Mouse (Mus musculus): ENCODE data around the gene Mapkap1. TPM values are rescaled to one million over a fixed set of nuclear protein-coding genes. Genes with fewer than 3 reads are reported as not detected.
A peak's percentile ranks its signal among the peaks of the same experiment; 100 is the strongest.

Gene Mapkap1
- total and polyA plus RNA-seq, 2 experiments from 2014 or later = 90.4 to 153 TPM

GRCm38 (mm10) chr2:34509856-34510255 is 103.3 kb downstream of the Mapkap1 start:
- WGBS = 82% methylated on average over 5 of the region's 5 CpGs
- no peak for DNase-seq (ENCODE audit: low spot score)
- H3K4me3 ChIP-seq (ENCODE audit: low read length) = no peak overlapping the region
- no peaks in the 10 kb centered on the region for H3K9me3 ChIP-seq (ENCODE audit: low read length)
- no peak overlapping the region for H3K4me2 ChIP-seq (ENCODE audit: low read depth, low read length)
- no peaks in the 10 kb centered on the region for H3K4me1 ChIP-seq (ENCODE audit: insufficient read depth, low read length)
- no peak for ATAC-seq
- H3K9ac ChIP-seq (replicated peaks; ENCODE audit: low read length) = no peak overlapping the region
- no peaks in the 10 kb centered on the region for H3K36me3 ChIP-seq (ENCODE audit: insufficient read depth, low read length)
- no peaks in the 10 kb centered on the region for H3K27me3 ChIP-seq (ENCODE audit: insufficient read depth, low read length)
- no peak overlapping the region for H3K27ac ChIP-seq
- TF ChIP-seq CTCF (IDR thresholded peaks at IDR 0.05; ENCODE audit: low read depth) = no peak

- ATAC-seq (no peak), DNase-seq (ENCODE audit: low spot score) (no peak)
- H3K9me3 ChIP-seq (ENCODE audit: low read length) = no peaks in the 10 kb centered on the region
- no peaks in the 10 kb centered on the region for H3K4me1 ChIP-seq (ENCODE audit: insufficient read depth, low read length)
- H3K9ac ChIP-seq (replicated peaks; ENCODE audit: low read length) = no peak overlapping the region
- TF ChIP-seq CTCF (IDR thresholded peaks at IDR 0.05; ENCODE audit: low read depth) = no peak
- 91% methylated on average over 5 of the region's 5 CpGs for WGBS
- H3K4me2 ChIP-seq (ENCODE audit: low read depth, low read length) = no peak overlapping the region
- H3K4me3 ChIP-seq (ENCODE audit: low read length) = no peak overlapping the region
- H3K36me3 ChIP-seq (ENCODE audit: insufficient read depth, low read length) = no peaks in the 10 kb centered on the region
- no peaks in the 10 kb centered on the region for H3K27me3 ChIP-seq (ENCODE audit: insufficient read depth, low read length)
- H3K27ac ChIP-seq = no peak overlapping the region
These were observed 108.7 kb downstream of the Mapkap1 start for GRCm38 (mm10) chr2:34515263-34515662.

GRCm38 (mm10) chr2:34518083-34518482 is 111.5 kb downstream of the Mapkap1 start:
- no peak for TF ChIP-seq CTCF (IDR thresholded peaks at IDR 0.05; ENCODE audit: low read depth)
- WGBS = 79% methylated on average over 2 of the region's 2 CpGs
- Histone ChIP-seq H3K4me1 (ENCODE audit: insufficient read depth, low read length) (no peaks in the 10 kb centered on the region), H3K27ac (no peak overlapping the region), H3K9ac (replicated peaks; ENCODE audit: low read length) (no peak overlapping the region), H3K36me3 (ENCODE audit: insufficient read depth, low read length) (0 out of 2 replicates have a peak, but pooled peaks cover 3% of the 10 kb centered on the region), H3K4me3 (ENCODE audit: low read length) (no peak overlapping the region), H3K27me3 (ENCODE audit: insufficient read depth, low read length) (no peaks in the 10 kb centered on the region), H3K4me2 (ENCODE audit: low read depth, low read length) (no peak overlapping the region), H3K9me3 (ENCODE audit: low read length) (no peaks in the 10 kb centered on the region)
- DNase-seq (ENCODE audit: low spot score) (no peak), ATAC-seq (no peak)

GRCm38 (mm10) chr2:34518526-34518925 is 112.0 kb downstream of the Mapkap1 start:
- no peak overlapping the region for H3K9ac ChIP-seq (replicated peaks; ENCODE audit: low read length)
- H3K9me3 ChIP-seq (ENCODE audit: low read length) = no peaks in the 10 kb centered on the region
- DNase-seq (ENCODE audit: low spot score) = no peak
- 0 out of 2 replicates have a peak, but pooled peaks cover 3% of the 10 kb centered on the region for H3K36me3 ChIP-seq (ENCODE audit: insufficient read depth, low read length)
- ATAC-seq = no peak
- 86% methylated on average over 5 of the region's 5 CpGs for WGBS
- no peak overlapping the region for H3K4me3 ChIP-seq (ENCODE audit: low read length)
- no peak overlapping the region for H3K27ac ChIP-seq
- H3K4me1 ChIP-seq (ENCODE audit: insufficient read depth, low read length) = no peaks in the 10 kb centered on the region
- no peak overlapping the region for H3K4me2 ChIP-seq (ENCODE audit: low read depth, low read length)
- no peaks in the 10 kb centered on the region for H3K27me3 ChIP-seq (ENCODE audit: insufficient read depth, low read length)
- no peak for TF ChIP-seq CTCF (IDR thresholded peaks at IDR 0.05; ENCODE audit: low read depth)

GRCm38 (mm10) chr2:34519525-34519924 is 113.0 kb downstream of the Mapkap1 start:
- ATAC-seq (no peak), DNase-seq (ENCODE audit: low spot score) (peak; percentile 66)
- Histone ChIP-seq H3K4me1 (ENCODE audit: insufficient read depth, low read length) (no peaks in the 10 kb centered on the region), H3K27me3 (ENCODE audit: insufficient read depth, low read length) (no peaks in the 10 kb centered on the region), H3K4me3 (ENCODE audit: low read length) (no peak overlapping the region), H3K9me3 (ENCODE audit: low read length) (no peaks in the 10 kb centered on the region), H3K36me3 (ENCODE audit: insufficient read depth, low read length) (0 out of 2 replicates have a peak, but pooled peaks cover 3% of the 10 kb centered on the region), H3K9ac (replicated peaks; ENCODE audit: low read length) (no peak overlapping the region), H3K27ac (no peak overlapping the region), H3K4me2 (ENCODE audit: low read depth, low read length) (no peak overlapping the region)
- peak; percentile 63 for TF ChIP-seq CTCF (IDR thresholded peaks at IDR 0.05; ENCODE audit: low read depth)
- WGBS = 53% methylated on average over 6 of the region's 6 CpGs

- H3K27me3 ChIP-seq (ENCODE audit: insufficient read depth, low read length) = no peaks in the 10 kb centered on the region
- H3K9ac ChIP-seq (replicated peaks; ENCODE audit: low read length) = no peak overlapping the region
- 95% methylated on average over 3 of the region's 3 CpGs for WGBS
- no peak overlapping the region for H3K4me2 ChIP-seq (ENCODE audit: low read depth, low read length)
- no peak for ATAC-seq
- H3K36me3 ChIP-seq (ENCODE audit: insufficient read depth, low read length) = 0 out of 2 replicates have a peak, but pooled peaks cover 3% of the 10 kb centered on the region
- no peak overlapping the region for H3K4me3 ChIP-seq (ENCODE audit: low read length)
- no peak overlapping the region for H3K27ac ChIP-seq
- DNase-seq (ENCODE audit: low spot score) = no peak
- H3K4me1 ChIP-seq (ENCODE audit: insufficient read depth, low read length) = no peaks in the 10 kb centered on the region
- H3K9me3 ChIP-seq (ENCODE audit: low read length) = no peaks in the 10 kb centered on the region
- TF ChIP-seq CTCF (IDR thresholded peaks at IDR 0.05; ENCODE audit: low read depth) = no peak
These were observed 114.8 kb downstream of the Mapkap1 start for GRCm38 (mm10) chr2:34521384-34521783.

GRCm38 (mm10) chr2:34526527-34527371 is 120.2 kb downstream of the Mapkap1 start:
- Histone ChIP-seq H3K27ac (no peak overlapping the region), H3K4me1 (ENCODE audit: insufficient read depth, low read length) (peaks cover 4% of the 10 kb centered on the region; the same call in 1 of the 2 replicates), H3K4me2 (ENCODE audit: low read depth, low read length) (no peak overlapping the region), H3K9me3 (ENCODE audit: low read length) (no peaks in the 10 kb centered on the region), H3K4me3 (ENCODE audit: low read length) (no peak overlapping the region), H3K9ac (replicated peaks; ENCODE audit: low read length) (no peak overlapping the region), H3K27me3 (ENCODE audit: insufficient read depth, low read length) (no peaks in the 10 kb centered on the region), H3K36me3 (ENCODE audit: insufficient read depth, low read length) (no peaks in the 10 kb centered on the region)
- ATAC-seq = peak; percentile 77
- DNase-seq (ENCODE audit: low spot score) = peak; percentile 73
- no peak for TF ChIP-seq CTCF (IDR thresholded peaks at IDR 0.05; ENCODE audit: low read depth)
- 24% methylated on average over 15 of the region's 15 CpGs for WGBS

Measured in hindbrain, postnatal 0 days (tissue).